Mouse (Mus musculus) induced T-regulatory cell, adult 2 months (primary cell): ENCODE results near the gene Nutm1.

Experiments
- DNase-seq: peaks from one replicate; pipeline ENCODE4 v3.0.0-alpha.2; 2012; ENCODE audit warnings: low read depth

Nutm1 gene

GRCm38 (mm10) chr2:112261748-112262653 is 2.9 kb upstream of the Nutm1 start, which contains the start of gene Nop10:
Nop10 (plus strand) TSS chr2:112261926.
- peak; percentile 93 for DNase-seq

- DNase-seq, result no peak
These were observed 4.2 kb downstream of the Nutm1 start for GRCm38 (mm10) chr2:112254675-112255515.

GRCm38 (mm10) chr2:112249780-112250453 is 9.2 kb downstream of the Nutm1 start:
- DNase-seq, result no peak

- no peak for DNase-seq
These were observed 11.8 kb downstream of the Nutm1 start for GRCm38 (mm10) chr2:112247323-112247722.

- DNase-seq, result no peak
These were observed 12.9 kb downstream of the Nutm1 start for GRCm38 (mm10) chr2:112246193-112246592.

GRCm38 (mm10) chr2:112245307-112245706 is 13.8 kb downstream of the Nutm1 start:
- no peak for DNase-seq

- DNase-seq, result no peak
These were observed 17.3 kb downstream of the Nutm1 start for GRCm38 (mm10) chr2:112241787-112242186.

GRCm38 (mm10) chr2:112239935-112240721 is 19.0 kb downstream of the Nutm1 start:
- peak; percentile 70 for DNase-seq

- DNase-seq, result peak; percentile 89
These were observed 19.7 kb downstream of the Nutm1 start, which contains the start of gene Lpcat4 for GRCm38 (mm10) chr2:112239212-112239934. Lpcat4 (plus strand) TSS chr2:112239468.

GRCm38 (mm10) chr2:112238006-112238405 is 21.1 kb downstream of the Nutm1 start:
- DNase-seq, result peak; percentile 33

GRCm38 (mm10) chr2:112236620-112237019 is 22.5 kb downstream of the Nutm1 start:
- DNase-seq, result no peak

GRCm38 (mm10) chr2:112232623-112233022 is 26.5 kb downstream of the Nutm1 start:
- no peak for DNase-seq

GRCm38 (mm10) chr2:112224356-112224755 is 34.7 kb downstream of the Nutm1 start:
- no peak for DNase-seq

- peak; percentile 43 for DNase-seq
These were observed 36.5 kb downstream of the Nutm1 start for GRCm38 (mm10) chr2:112222607-112223006.

- DNase-seq, result no peak
These were observed 38.2 kb downstream of the Nutm1 start for GRCm38 (mm10) chr2:112220880-112221279.

- no peak for DNase-seq
These were observed 41.5 kb downstream of the Nutm1 start for GRCm38 (mm10) chr2:112217614-112218013.

- peak; percentile 63 for DNase-seq
These were observed 43.1 kb downstream of the Nutm1 start for GRCm38 (mm10) chr2:112215977-112216376.

- no peak for DNase-seq
These were observed 48.4 kb downstream of the Nutm1 start for GRCm38 (mm10) chr2:112210699-112211098.

GRCm38 (mm10) chr2:112210142-112210541 is 48.9 kb downstream of the Nutm1 start:
- DNase-seq, result no peak

- no peak for DNase-seq
These were observed 56.0 kb downstream of the Nutm1 start for GRCm38 (mm10) chr2:112203056-112203455.
